Mouse (Mus musculus) small intestine, adult 2 months (tissue): ENCODE measurements at regions not wholly inside any gene's neighbourhood (a gene's known extent, or its start where the extent isn't known, plus 50 kb on each side); places are given as distances from the start of the nearest gene placed in this dataset.
A peak's percentile ranks its signal among the peaks of the same experiment; 100 is the strongest.

Experiments used
- H3K27ac ChIP-seq: fragments of 200-500 bp; 2 replicates; pipeline ENCODE4 v1.5.1; 2012; ENCODE audit warnings: low read depth, low read length, control low read depth, inconsistent platforms; ENCODE audit not compliant: insufficient read depth
- H3K27me3 ChIP-seq: fragments of 200-500 bp; 2 replicates; pipeline ENCODE4 v1.6.1; 2012; ENCODE audit warnings: mild to moderate bottlenecking, moderate library complexity, low read length, inconsistent platforms; ENCODE audit not compliant: control insufficient read depth, insufficient read depth
- H3K36me3 ChIP-seq: fragments of 200-500 bp; 2 replicates; pipeline ENCODE4 v1.6.1; 2012; ENCODE audit warnings: mild to moderate bottlenecking, low read length, control low read depth, inconsistent platforms; ENCODE audit not compliant: control insufficient read depth, insufficient read depth
- H3K4me1 ChIP-seq: fragments of 200-500 bp; 2 replicates; pipeline ENCODE4 v1.6.1; 2012; ENCODE audit warnings: low read length, inconsistent platforms, mixed read lengths; ENCODE audit not compliant: control insufficient read depth, insufficient read depth, insufficient read length
- H3K4me3 ChIP-seq: fragments of 200-500 bp; 2 replicates; pipeline ENCODE4 v1.5.1; 2012; ENCODE audit warnings: low read depth, mild to moderate bottlenecking, control low read depth, inconsistent platforms, low read length, moderate library complexity
- CTCF ChIP-seq: fragments of 200-500 bp; IDR thresholded peaks from 2 replicates; pipeline ENCODE4 v1.5.1; 2012; ENCODE audit warnings: low read depth, mild to moderate bottlenecking, control low read depth, inconsistent platforms, low read length, moderate library complexity, mixed read lengths; ENCODE audit not compliant: insufficient replicate concordance, insufficient read length; ENCODE audit errors: extremely low read depth
- POLR2A ChIP-seq: fragments of 200-500 bp; IDR thresholded peaks from 2 replicates; pipeline ENCODE4 v1.6.1; 2012; ENCODE audit warnings: low read depth, mild to moderate bottlenecking, control low read depth, inconsistent platforms, low read length, moderate library complexity
- WGBS: fragments of 180-500 bp; shearing (Covaris S2); methylation state at CpG from one replicate; pipeline ENCODE4 v1.1.7; 2018; 5-methylcytosine and 5-hydroxymethylcytosine counted together

- Histone ChIP-seq H3K4me1 (peaks cover 3% of the 10 kb centered on the region), H3K27me3 (0 out of 2 replicates have a peak, but pooled peaks cover 7% of the 10 kb centered on the region), H3K36me3 (no peaks in the 10 kb centered on the region), H3K4me3 (no peak overlapping the region), H3K27ac (no peak overlapping the region)
- 65% methylated on average over 5 of the region's 5 CpGs for WGBS
- TF ChIP-seq POLR2A = no peak
- TF ChIP-seq CTCF = no peak
Observed at GRCm38 (mm10) chr3:9341657-9342056, 268.2 kb downstream of the Zfp704 start.

- no peak overlapping the region for H3K27ac ChIP-seq
- WGBS = 52% methylated on average over 4 of the region's 4 CpGs
- peaks cover 3% of the 10 kb centered on the region; the same call in 1 of the 2 replicates for H3K4me1 ChIP-seq
- 0 out of 2 replicates have a peak, but pooled peaks cover 3% of the 10 kb centered on the region for H3K27me3 ChIP-seq
- no peak for TF ChIP-seq CTCF
- no peak for TF ChIP-seq POLR2A
- no peak overlapping the region for H3K4me3 ChIP-seq
- H3K36me3 ChIP-seq = no peaks in the 10 kb centered on the region
Observed at GRCm38 (mm10) chr3:9341244-9341643, 268.6 kb downstream of the Zfp704 start.

- Histone ChIP-seq H3K27me3 (0 out of 2 replicates have a peak, but pooled peaks cover 2% of the 10 kb centered on the region), H3K4me3 (peak overlapping the region; percentile 2; the same call in 1 of the 2 replicates), H3K4me1 (peaks cover 3% of the 10 kb centered on the region; the same call in 1 of the 2 replicates), H3K36me3 (no peaks in the 10 kb centered on the region), H3K27ac (no peak overlapping the region)
- TF ChIP-seq CTCF (no peak), POLR2A (no peak)
- WGBS = 5% methylated on average over 15 of the region's 15 CpGs
Observed at GRCm38 (mm10) chr3:9340788-9341187, 269.1 kb downstream of the Zfp704 start.

GRCm38 (mm10) chr3:9340344-9340743 lies 269.5 kb downstream of the Zfp704 start:
- TF ChIP-seq CTCF (no peak), POLR2A (no peak)
- no peak overlapping the region for H3K27ac ChIP-seq
- H3K36me3 ChIP-seq = no peaks in the 10 kb centered on the region
- 0 out of 2 replicates have a peak, but pooled peaks cover 2% of the 10 kb centered on the region for H3K27me3 ChIP-seq
- peak overlapping the region; percentile 2; the same call in 1 of the 2 replicates for H3K4me3 ChIP-seq
- peaks cover 3% of the 10 kb centered on the region; the same call in 1 of the 2 replicates for H3K4me1 ChIP-seq
- 23% methylated on average over 4 of the region's 4 CpGs for WGBS

- no peak for TF ChIP-seq POLR2A
- no peak for TF ChIP-seq CTCF
- WGBS = 78% methylated on average over 4 of the region's 4 CpGs
- peaks cover 3% of the 10 kb centered on the region; the same call in 1 of the 2 replicates for H3K4me1 ChIP-seq
Observed at GRCm38 (mm10) chr3:9339669-9340068, 270.2 kb downstream of the Zfp704 start.

GRCm38 (mm10) chr3:9335580-9335979 lies 274.3 kb downstream of the Zfp704 start:
- H3K4me1 ChIP-seq = peaks cover 4% of the 10 kb centered on the region
- 80% methylated on average over 4 of the region's 4 CpGs for WGBS
- no peak for TF ChIP-seq CTCF
- no peak for TF ChIP-seq POLR2A
- no peak overlapping the region for H3K27ac ChIP-seq
- 0 out of 2 replicates have a peak, but pooled peaks cover 4% of the 10 kb centered on the region for H3K27me3 ChIP-seq
- H3K4me3 ChIP-seq = no peak overlapping the region
- no peaks in the 10 kb centered on the region for H3K36me3 ChIP-seq

More at GRCm38 (mm10) chr3:9339669-9340068, 270.2 kb downstream of the Zfp704 start:
- H3K27me3 ChIP-seq = 0 out of 2 replicates have a peak, but pooled peaks cover 4% of the 10 kb centered on the region
- H3K27ac ChIP-seq = no peak overlapping the region
- no peaks in the 10 kb centered on the region for H3K36me3 ChIP-seq
- H3K4me3 ChIP-seq = no peak overlapping the region
